Mouse (Mus musculus) layer of hippocampus, postnatal 10 days (tissue): ENCODE data around the gene Olfr1431. TPM values are rescaled to one million over a fixed set of nuclear protein-coding genes. Genes with fewer than 3 reads are reported as not detected.
"Not testable (repeated sequence)": the region's sequence is repeated elsewhere in the genome, so short reads cannot be mapped to it uniquely, and the experiment has no call there.

Source experiments
- DNase-seq, 2 experiments: peaks; one replicate each; pipeline ENCODE4 v3.0.0; 2021; ENCODE audit warnings: low spot score in 2 of 2
- long read RNA-seq: library from polyadenylated mRNA; stranded (forward); transcript quantifications from one replicate; pipeline ENCODE4 v2.0.0, GENCODE M21; 2023
- total RNA-seq, 2 experiments: library from RNA; stranded (reverse); gene quantifications; 2 replicates each; pipeline ENCODE4 v1.2.3; 2021

Olfr1431 gene
- not detected for total RNA-seq
- long read RNA-seq, result 0 reads

GRCm38 (mm10) chr19:12200334-12200733 lies at the start of gene Olfr1431:
Gene Olfr1431 (plus strand): TSS chr19:12200634.
- no peak for DNase-seq

GRCm38 (mm10) chr19:12170062-12170599 lies 30.3 kb upstream of the Olfr1431 start, which contains the start of gene Olfr1555-ps1:
Gene Olfr1555-ps1 (minus strand): TSS chr19:12170112.
- DNase-seq, result not testable (repeated sequence)

GRCm38 (mm10) chr19:12175431-12175830 lies 25.0 kb upstream of the Olfr1431 start:
- peak; percentile 17 to 33 for DNase-seq

GRCm38 (mm10) chr19:12199076-12199475 lies 1.4 kb upstream of the Olfr1431 start:
- not testable (repeated sequence) for DNase-seq

GRCm38 (mm10) chr19:12232496-12232895 lies 32.1 kb downstream of the Olfr1431 start, which contains the start of gene Olfr1432:
Gene Olfr1432 (minus strand): TSS chr19:12232596.
- DNase-seq, result not testable (repeated sequence)

- no peak for DNase-seq
Measured at GRCm38 (mm10) chr19:12241559-12241958, 41.1 kb downstream of the Olfr1431 start, which contains the start of gene Olfr262. Gene Olfr262 (minus strand): TSS chr19:12241659.

GRCm38 (mm10) chr19:12260732-12261131 lies 60.3 kb downstream of the Olfr1431 start, which contains the start of gene Olfr235:
Gene Olfr235 (plus strand): TSS chr19:12261032.
- no peak for DNase-seq

Other genes with a start within 250 kb of the Olfr1431 start
- gene Osbp, start 234.7 kb upstream of the Olfr1431 start, total RNA-seq, result 10 to 100 TPM; 54.2 to 56.3 TPM
- not detected for gene Olfr1423, start 159.3 kb upstream of the Olfr1431 start, total RNA-seq
- not detected for gene Olfr1424, start 138.0 kb upstream of the Olfr1431 start, total RNA-seq
- gene Olfr1425, start 122.9 kb upstream of the Olfr1431 start, total RNA-seq, result not detected
- gene Olfr1426, start 108.6 kb upstream of the Olfr1431 start, total RNA-seq, result not detected
- gene Olfr1427, start 97.3 kb upstream of the Olfr1431 start, total RNA-seq, result not detected
- not detected for gene Olfr1428, start 84.7 kb upstream of the Olfr1431 start, total RNA-seq
- not detected for gene Olfr76, start 77.4 kb upstream of the Olfr1431 start, total RNA-seq
- not detected for gene Olfr1555-ps1, start 30.5 kb upstream of the Olfr1431 start, total RNA-seq
- not detected for gene Olfr1432, start 32.0 kb downstream of the Olfr1431 start, total RNA-seq
- gene Olfr262, start 41.0 kb downstream of the Olfr1431 start, total RNA-seq, result not detected
- not detected for gene Olfr235, start 60.4 kb downstream of the Olfr1431 start, total RNA-seq
- gene Olfr1434, start 79.2 kb downstream of the Olfr1431 start, total RNA-seq, result not detected
- not detected for gene Olfr1436, start 98.5 kb downstream of the Olfr1431 start, total RNA-seq
- not detected for gene Olfr1437, start 124.5 kb downstream of the Olfr1431 start, total RNA-seq
- gene Olfr1438-ps1, start 135.3 kb downstream of the Olfr1431 start, total RNA-seq, result not detected
- not detected for gene Olfr1440, start 186.6 kb downstream of the Olfr1431 start, total RNA-seq
- gene Olfr1441, start 216.8 kb downstream of the Olfr1431 start, total RNA-seq, result not detected
- gene Pfpl, start 227.3 kb downstream of the Olfr1431 start, total RNA-seq, result not detected